Mouse (Mus musculus) forebrain, embryonic 11.5 days (tissue): Measurements from ENCODE around the gene Faf1. TPM values are rescaled to one million over a fixed set of nuclear protein-coding genes. Genes with fewer than 3 reads are reported as not detected.

ENCODE experiments used
- ATAC-seq: fragments of 200-750 bp; cut with Nextera tagmentation; replicated peaks from 2 replicates; pipeline ENCODE4 v1.8.0; 2017; ENCODE audit warnings: moderate TSS enrichment; ENCODE audit not compliant: low FRiP score
- DNase-seq: peaks from one replicate; pipeline ENCODE4 v3.0.0-alpha.2; 2017; ENCODE audit warnings: low spot score
- H3K27ac ChIP-seq: fragments of 300-500 bp; sonication (generic); 2 replicates; pipeline ENCODE4 v1.5.1; 2014; ENCODE audit warnings: low read depth, low read length
- H3K27me3 ChIP-seq: fragments of 300-500 bp; sonication (generic); 2 replicates; pipeline ENCODE4 v1.6.1; 2014; ENCODE audit warnings: mild to moderate bottlenecking, low read length, mixed read lengths; ENCODE audit not compliant: control insufficient read depth, insufficient read depth
- H3K36me3 ChIP-seq: fragments of 300-500 bp; sonication (generic); 2 replicates; pipeline ENCODE4 v1.6.1; 2014; ENCODE audit warnings: mild to moderate bottlenecking, low read length, moderate library complexity, mixed read lengths; ENCODE audit not compliant: control insufficient read depth, insufficient read depth
- H3K4me1 ChIP-seq: fragments of 300-500 bp; sonication (generic); replicated peaks from 2 replicates; pipeline ENCODE4 v1.6.1; 2014; ENCODE audit warnings: low read length, mixed read lengths; ENCODE audit not compliant: control insufficient read depth, insufficient read depth
- H3K4me2 ChIP-seq: fragments of 300-500 bp; sonication (generic); 2 replicates; pipeline ENCODE4 v1.6.1; 2014; ENCODE audit warnings: low read depth, mild to moderate bottlenecking, low read length, moderate library complexity, mixed read lengths; ENCODE audit not compliant: severe bottlenecking
- H3K4me3 ChIP-seq: fragments of 300-500 bp; sonication (generic); 2 replicates; pipeline ENCODE4 v1.5.1; 2014; ENCODE audit warnings: low read depth, low read length
- H3K9ac ChIP-seq: fragments of 300-500 bp; sonication (generic); 2 replicates; pipeline ENCODE4 v1.6.1; 2014; ENCODE audit warnings: low read length
- H3K9me3 ChIP-seq: fragments of 300-500 bp; sonication (generic); 2 replicates; pipeline ENCODE4 v1.6.1; 2016; ENCODE audit warnings: low read length, mixed read lengths; ENCODE audit not compliant: control insufficient read depth
- WGBS: fragments of 180-500 bp; shearing (Covaris S2); extraction: QIAGEN DNeasy Blood & Tissue Kit; methylation state at CpG from one replicate; pipeline ENCODE4 v1.1.7; 2014; 5-methylcytosine and 5-hydroxymethylcytosine counted together
- polyA plus RNA-seq: library from polyadenylated mRNA; unstranded; fragments of >200 nt; fragmentation: Nextera tagmentation; extraction: Ambion mirVana; gene quantifications from 2 replicates; pipeline ENCODE4 v1.2.1, GENCODE M21; 2014

Faf1 gene
- polyA plus RNA-seq, 1 experiment from 2014 or later: 42.9 TPM

DNA sequence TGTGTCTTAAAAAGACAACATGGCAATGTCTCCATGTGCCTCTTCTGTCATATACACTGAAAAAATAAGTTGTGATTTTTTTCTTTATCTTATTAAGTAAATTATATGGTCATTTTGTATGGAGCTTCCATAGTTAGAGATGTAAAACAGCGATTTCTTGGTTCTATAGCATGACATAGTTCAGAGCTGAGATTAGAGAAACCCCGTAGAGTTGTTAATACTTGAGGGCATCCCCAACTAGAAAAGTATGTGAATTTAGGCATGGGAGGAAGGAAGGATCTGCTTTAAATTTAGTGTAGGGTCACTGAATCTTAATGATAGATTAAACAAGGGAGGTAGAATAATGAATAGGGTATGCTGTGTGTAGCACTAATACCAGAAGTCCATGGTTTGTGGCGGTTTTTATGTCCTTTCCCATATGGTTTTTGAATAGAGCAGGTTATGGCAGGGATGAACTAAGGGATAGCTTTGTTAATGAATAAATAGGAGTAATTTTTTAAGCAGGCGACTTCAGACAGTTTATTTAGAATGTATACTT, 106.3 kb downstream of the Faf1 start:
- Histone ChIP-seq H3K27me3 (no peaks in the 10 kb centered on the region), H3K9ac (no peak overlapping the region), H3K4me3 (no peak overlapping the region), H3K4me2 (no peak overlapping the region), H3K36me3 (no peaks in the 10 kb centered on the region), H3K4me1 (no peaks in the 10 kb centered on the region), H3K9me3 (no peaks in the 10 kb centered on the region), H3K27ac (no peak overlapping the region; the same call in 1 of the 2 replicates)
- WGBS: 23% methylated on average over 4 of the region's 4 CpGs
- DNase-seq: no peak
- peak; percentile 75 for ATAC-seq

DNA sequence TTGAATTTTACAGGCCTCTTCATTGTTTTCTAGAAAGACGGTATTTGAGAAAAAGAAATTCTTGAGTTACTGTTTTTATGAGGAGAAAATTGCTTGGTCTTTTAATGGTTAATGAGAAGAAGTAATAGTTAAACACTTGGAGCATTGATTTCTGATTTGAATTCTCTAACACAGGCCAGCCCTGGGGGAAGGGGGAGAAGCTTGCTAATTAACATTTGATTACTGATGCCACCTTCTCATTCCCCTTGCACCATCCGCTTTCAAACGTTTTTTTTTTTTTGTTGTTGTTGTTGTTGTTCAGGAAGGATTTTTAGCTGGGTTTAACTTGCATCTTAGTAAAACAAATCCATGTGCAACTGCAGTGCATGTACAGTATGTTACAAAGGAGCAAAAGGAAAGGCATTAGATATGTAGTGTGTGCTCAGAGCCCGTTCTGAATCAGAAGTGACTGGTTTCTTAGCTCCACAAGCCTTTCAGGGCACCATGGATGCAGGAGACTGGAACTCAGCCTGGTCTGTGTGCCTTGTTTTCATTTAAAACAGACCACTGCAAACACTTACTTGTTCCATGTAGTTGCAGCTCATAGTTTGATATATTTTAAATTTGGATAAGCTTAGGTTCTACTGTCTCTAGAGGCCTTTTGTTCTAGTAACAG, 113.1 kb downstream of the Faf1 start:
- H3K4me1 ChIP-seq: no peaks in the 10 kb centered on the region; the same call in 1 of the 2 replicates
- DNase-seq (peak; percentile 60), ATAC-seq (peak; percentile 80)
- no peak overlapping the region for H3K9ac ChIP-seq
- 16% methylated on average over 4 of the region's 4 CpGs for WGBS
- no peak overlapping the region for H3K4me2 ChIP-seq
- H3K27me3 ChIP-seq: no peaks in the 10 kb centered on the region
- H3K9me3 ChIP-seq: no peaks in the 10 kb centered on the region
- H3K4me3 ChIP-seq: no peak overlapping the region
- H3K36me3 ChIP-seq: no peaks in the 10 kb centered on the region
- peak overlapping the region; percentile 5; the same call in 1 of the 2 replicates for H3K27ac ChIP-seq

GRCm38 (mm10) chr4:109792331-109792730, 115.9 kb downstream of the Faf1 start:
- H3K27ac ChIP-seq: no peak overlapping the region
- no peaks in the 10 kb centered on the region for H3K27me3 ChIP-seq
- peak; percentile 61; the same call in 1 of the 2 replicates for ATAC-seq
- H3K9me3 ChIP-seq: no peaks in the 10 kb centered on the region
- 8% methylated on average over 2 of the region's 2 CpGs for WGBS
- H3K4me1 ChIP-seq: no peaks in the 10 kb centered on the region; the same call in 1 of the 2 replicates
- no peaks in the 10 kb centered on the region for H3K36me3 ChIP-seq
- no peak overlapping the region for H3K9ac ChIP-seq
- no peak overlapping the region for H3K4me3 ChIP-seq
- H3K4me2 ChIP-seq: no peak overlapping the region
- DNase-seq: no peak

DNA sequence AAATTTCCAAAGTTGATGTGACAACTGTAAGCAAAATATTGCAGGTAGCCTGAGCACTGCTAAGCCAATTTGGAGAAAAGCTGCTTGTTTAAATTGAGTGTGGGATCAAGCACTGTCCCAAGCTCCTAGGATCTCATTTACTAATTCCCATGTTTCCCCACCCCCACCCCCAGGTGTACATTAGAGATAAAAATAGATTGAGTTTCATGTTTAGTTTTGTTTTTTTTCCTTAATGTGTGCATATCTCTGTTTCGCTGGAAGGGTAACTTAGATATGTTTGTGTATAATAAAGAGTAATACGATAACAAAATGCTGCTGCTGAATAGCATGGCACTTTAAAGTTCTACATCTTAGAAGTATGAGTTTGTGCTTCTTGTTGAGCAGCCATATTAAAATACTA, 116.7 kb downstream of the Faf1 start:
- Histone ChIP-seq H3K9ac (no peak overlapping the region), H3K4me2 (no peak overlapping the region), H3K36me3 (no peaks in the 10 kb centered on the region), H3K27me3 (no peaks in the 10 kb centered on the region), H3K4me1 (no peaks in the 10 kb centered on the region; the same call in 1 of the 2 replicates), H3K9me3 (no peaks in the 10 kb centered on the region), H3K27ac (no peak overlapping the region), H3K4me3 (no peak overlapping the region)
- no peak for DNase-seq
- ATAC-seq: no peak
- WGBS: 85% methylated on average over 2 of the region's 2 CpGs

DNA sequence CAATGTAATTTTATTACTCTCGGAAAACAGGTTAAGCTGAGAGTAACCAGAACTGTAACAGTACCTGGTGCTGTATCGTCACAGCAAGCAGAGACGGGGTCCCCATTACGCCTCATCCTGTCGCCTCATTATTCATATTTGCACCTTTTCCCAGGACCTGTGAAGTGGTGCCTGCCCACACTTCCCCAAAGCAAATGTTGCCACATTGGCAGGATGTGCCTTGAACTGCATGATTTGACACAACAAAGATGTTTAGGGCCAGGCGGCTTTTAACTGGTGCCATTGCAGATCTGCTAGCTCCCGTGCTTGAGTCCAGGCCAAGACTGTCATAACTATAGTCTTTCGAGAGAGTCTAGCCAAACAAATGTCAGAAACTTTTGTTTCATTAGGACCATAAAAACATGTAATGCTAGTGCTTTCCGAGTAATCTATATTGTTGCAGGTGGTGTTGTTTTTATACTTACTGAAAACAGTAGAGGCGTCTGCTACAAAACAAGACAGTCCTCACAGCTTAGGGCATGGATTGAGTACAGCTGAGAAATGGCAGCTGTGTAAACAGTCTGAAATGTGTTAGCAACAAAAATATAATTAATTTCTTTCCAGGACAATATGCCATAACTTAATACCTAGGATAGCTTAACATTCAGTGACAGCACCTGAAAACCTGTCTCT, 121.3 kb downstream of the Faf1 start:
- Histone ChIP-seq H3K4me1 (no peaks in the 10 kb centered on the region), H3K27ac (no peak overlapping the region), H3K9ac (no peak overlapping the region), H3K36me3 (no peaks in the 10 kb centered on the region), H3K27me3 (no peaks in the 10 kb centered on the region), H3K4me2 (no peak overlapping the region), H3K9me3 (no peaks in the 10 kb centered on the region), H3K4me3 (no peak overlapping the region)
- ATAC-seq: no peak
- DNase-seq: no peak
- 83% methylated on average over 10 of the region's 10 CpGs for WGBS

DNA sequence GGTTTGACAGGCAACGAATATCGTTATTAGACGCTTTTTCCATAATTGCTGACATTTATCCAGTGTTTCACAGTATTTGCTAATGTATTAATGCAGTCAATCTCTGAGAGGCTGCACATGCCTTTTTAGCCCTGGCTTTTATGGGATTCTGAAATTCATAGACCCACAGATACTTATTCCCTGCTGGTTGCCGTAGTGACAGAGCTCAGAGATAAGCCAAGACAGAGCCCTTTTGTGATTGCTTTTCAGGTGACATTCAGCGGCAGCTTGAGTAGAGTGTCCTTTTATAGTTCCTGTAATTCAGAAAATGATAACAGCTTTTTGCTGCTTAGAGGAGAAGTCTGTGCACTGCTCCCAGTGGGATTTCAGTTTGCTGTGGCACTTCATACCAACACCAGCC, 130.0 kb downstream of the Faf1 start:
- no peak overlapping the region for H3K4me2 ChIP-seq
- no peak for ATAC-seq
- H3K9ac ChIP-seq: no peak overlapping the region
- H3K27ac ChIP-seq: no peak overlapping the region
- H3K36me3 ChIP-seq: no peaks in the 10 kb centered on the region
- peaks cover 3% of the 10 kb centered on the region; the same call in 1 of the 2 replicates for H3K4me1 ChIP-seq
- no peak overlapping the region for H3K4me3 ChIP-seq
- H3K27me3 ChIP-seq: no peaks in the 10 kb centered on the region
- 55% methylated on average over 5 of the region's 5 CpGs for WGBS
- H3K9me3 ChIP-seq: no peaks in the 10 kb centered on the region
- no peak for DNase-seq

DNA sequence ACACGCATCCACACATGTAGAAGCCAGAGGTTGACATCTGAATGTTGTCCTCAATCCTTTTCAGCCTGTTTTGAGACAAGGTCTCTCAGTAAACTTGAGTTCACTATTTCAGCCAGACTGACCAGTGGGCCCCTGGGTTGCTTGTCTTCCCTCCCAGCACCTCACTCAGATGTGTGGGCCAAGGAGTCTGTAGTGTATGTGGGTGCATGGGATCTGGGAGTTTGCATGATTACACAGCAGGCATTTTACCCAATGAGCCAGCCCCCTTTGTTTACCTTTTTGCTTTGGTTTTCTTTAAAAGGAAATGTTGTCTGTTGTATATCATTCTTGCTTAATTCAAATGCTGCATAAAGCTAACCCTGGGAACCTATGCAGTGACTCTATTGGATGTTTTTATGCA, 138.8 kb downstream of the Faf1 start:
- no peak overlapping the region for H3K27ac ChIP-seq
- H3K4me3 ChIP-seq: no peak overlapping the region
- H3K4me2 ChIP-seq: no peak overlapping the region
- no peaks in the 10 kb centered on the region for H3K27me3 ChIP-seq
- ATAC-seq: no peak
- no peak for DNase-seq
- 47% methylated on average over 1 of the region's 1 CpGs for WGBS
- peaks cover 4% of the 10 kb centered on the region; the same call in 1 of the 2 replicates for H3K4me1 ChIP-seq
- no peaks in the 10 kb centered on the region for H3K36me3 ChIP-seq
- no peak overlapping the region for H3K9ac ChIP-seq
- H3K9me3 ChIP-seq: no peaks in the 10 kb centered on the region

DNA sequence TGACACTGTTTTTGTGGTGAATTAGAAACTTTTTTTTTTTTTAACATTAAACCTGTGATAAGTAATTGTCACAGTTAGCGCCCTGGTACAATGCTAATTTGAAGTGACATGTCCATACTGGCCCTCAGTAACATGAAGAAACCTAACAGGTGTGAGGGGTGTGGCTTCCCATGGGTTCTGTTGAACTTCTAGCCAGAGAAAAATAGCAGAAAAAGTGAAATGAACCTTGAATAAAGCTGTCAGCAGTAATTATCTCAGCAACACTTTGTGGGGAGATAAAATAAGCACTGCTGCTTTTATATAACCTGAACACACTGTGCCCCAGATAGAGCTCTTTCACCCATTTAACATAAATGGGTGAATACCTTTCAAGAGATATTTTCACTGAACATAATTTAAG, 139.2 kb downstream of the Faf1 start:
- Histone ChIP-seq H3K4me1 (peaks cover 4% of the 10 kb centered on the region; the same call in 1 of the 2 replicates), H3K4me2 (no peak overlapping the region), H3K4me3 (no peak overlapping the region), H3K36me3 (no peaks in the 10 kb centered on the region), H3K27me3 (no peaks in the 10 kb centered on the region), H3K9me3 (no peaks in the 10 kb centered on the region), H3K27ac (no peak overlapping the region), H3K9ac (no peak overlapping the region)
- DNase-seq (no peak), ATAC-seq (peak; percentile 78; the same call in 1 of the 2 replicates)
- WGBS: 50% methylated on average over 1 of the region's 1 CpGs
